Mouse (Mus musculus): Measurements from ENCODE around the gene Olfr655. TPM values are rescaled to one million over a fixed set of nuclear protein-coding genes. Genes with fewer than 3 reads are reported as not detected.

Gene Olfr655
- polyA plus RNA-seq, 1 experiment from 2014 or later = not detected

- no peaks in the 10 kb centered on the region for H3K36me3 ChIP-seq
- no peak overlapping the region for H3K4me3 ChIP-seq
- no peak for ATAC-seq (ENCODE audit: borderline replicate concordance, extremely low read depth, low FRiP score, low TSS enrichment)
- no peaks in the 10 kb centered on the region for H3K9me3 ChIP-seq
- WGBS = 56% methylated on average over 1 of the region's 1 CpGs
- H3K27me3 ChIP-seq = no peaks in the 10 kb centered on the region
- no peak overlapping the region for H3K27ac ChIP-seq
- H3K4me2 ChIP-seq = no peak overlapping the region
- no peak overlapping the region for H3K9ac ChIP-seq
- H3K4me1 ChIP-seq = no peaks in the 10 kb centered on the region
Observed at GRCm38 (mm10) chr7:104552700-104553099, 48.9 kb downstream of the Olfr655 start.

GRCm38 (mm10) chr7:104549833-104550232 is 51.7 kb downstream of the Olfr655 start, which contains the start of gene Olfr651:
TSS of gene Olfr651 (plus strand) at chr7:104550133.
- Histone ChIP-seq H3K4me3 (no peak within 1 kb of the TSS), H3K27ac (no peak within 1 kb of the TSS), H3K36me3 (no peaks in the 10 kb centered on the region), H3K9ac (no peak within 1 kb of the TSS), H3K4me1 (no peaks in the 10 kb centered on the region), H3K9me3 (no peaks in the 10 kb centered on the region), H3K27me3 (no peaks in the 10 kb centered on the region), H3K4me2 (no peak within 1 kb of the TSS)
- WGBS = 59% methylated on average over 5 of the region's 5 CpGs
- no peak for ATAC-seq (ENCODE audit: borderline replicate concordance, extremely low read depth, low FRiP score, low TSS enrichment)

Other genes starting within 250 kb of the Olfr655 start
- gene Trim12c, start 248.4 kb downstream of the Olfr655 start, polyA plus RNA-seq (2015; fragmentation: Nextera tagmentation; extraction: Ambion mirVana) = 2.0 and 2.3 TPM in 2 replicates
- 0.09 TPM in 2 replicates for gene Trim30b, start 231.9 kb downstream of the Olfr655 start, polyA plus RNA-seq (2015; fragmentation: Nextera tagmentation; extraction: Ambion mirVana)
- gene Trim30c, start 200.9 kb downstream of the Olfr655 start, polyA plus RNA-seq (2015; fragmentation: Nextera tagmentation; extraction: Ambion mirVana) = 0.22 and 0.26 TPM in 2 replicates
- gene Trim30a, start 136.6 kb downstream of the Olfr655 start, polyA plus RNA-seq (2015; fragmentation: Nextera tagmentation; extraction: Ambion mirVana) = 1.0 and 1.9 TPM in 2 replicates
- gene Trim30d, start 93.9 kb downstream of the Olfr655 start, polyA plus RNA-seq (2015; fragmentation: Nextera tagmentation; extraction: Ambion mirVana) = 0.55 and 0.76 TPM in 2 replicates
- not detected in 2 replicates for gene Olfr651, start 51.6 kb downstream of the Olfr655 start, polyA plus RNA-seq (2015; fragmentation: Nextera tagmentation; extraction: Ambion mirVana)
- not detected in 2 replicates for gene Olfr652, start 40.9 kb downstream of the Olfr655 start, polyA plus RNA-seq (2015; fragmentation: Nextera tagmentation; extraction: Ambion mirVana)
- not detected in 2 replicates for gene Olfr653, start 24.5 kb downstream of the Olfr655 start, polyA plus RNA-seq (2015; fragmentation: Nextera tagmentation; extraction: Ambion mirVana)
- not detected in 2 replicates for gene Olfr654, start 14.8 kb downstream of the Olfr655 start, polyA plus RNA-seq (2015; fragmentation: Nextera tagmentation; extraction: Ambion mirVana)
- gene Olfr656, start 12.2 kb upstream of the Olfr655 start, polyA plus RNA-seq (2015; fragmentation: Nextera tagmentation; extraction: Ambion mirVana) = not detected in 2 replicates
- not detected in 2 replicates for gene Olfr657, start 23.0 kb upstream of the Olfr655 start, polyA plus RNA-seq (2015; fragmentation: Nextera tagmentation; extraction: Ambion mirVana)
- not detected in 2 replicates for gene Olfr658, start 45.5 kb upstream of the Olfr655 start, polyA plus RNA-seq (2015; fragmentation: Nextera tagmentation; extraction: Ambion mirVana)
- gene Olfr659, start 65.0 kb upstream of the Olfr655 start, polyA plus RNA-seq (2015; fragmentation: Nextera tagmentation; extraction: Ambion mirVana) = not detected in 2 replicates
- not detected in 2 replicates for gene Olfr661, start 84.7 kb upstream of the Olfr655 start, polyA plus RNA-seq (2015; fragmentation: Nextera tagmentation; extraction: Ambion mirVana)
- gene Usp17le, start 175.7 kb upstream of the Olfr655 start, polyA plus RNA-seq (2015; fragmentation: Nextera tagmentation; extraction: Ambion mirVana) = not detected in 2 replicates
- not detected in 2 replicates for gene Usp17lb, start 240.8 kb upstream of the Olfr655 start, polyA plus RNA-seq (2015; fragmentation: Nextera tagmentation; extraction: Ambion mirVana)